Mouse (Mus musculus) embryonic facial prominence, embryonic 15.5 days (tissue): Measurements from ENCODE around the gene Lsmem1. TPM values are rescaled to one million over a fixed set of nuclear protein-coding genes. Genes with fewer than 3 reads are reported as not detected.

Experiments
- ATAC-seq: fragments of 200-750 bp; cut with Nextera tagmentation; 2 replicates; pipeline ENCODE4 v1.8.0; 2017; ENCODE audit warnings: low read depth, moderate TSS enrichment; ENCODE audit not compliant: insufficient number of reproducible peaks, low FRiP score, low TSS enrichment
- H3K27ac ChIP-seq: fragments of 300-500 bp; sonication (generic); replicated peaks from 2 replicates; pipeline ENCODE4 v1.5.1; 2015; ENCODE audit warnings: mild to moderate bottlenecking, inconsistent platforms
- H3K27me3 ChIP-seq: fragments of 300-500 bp; sonication (generic); 2 replicates; pipeline ENCODE4 v1.6.1; 2015; ENCODE audit warnings: inconsistent platforms
- H3K36me3 ChIP-seq: fragments of 300-500 bp; sonication (generic); 2 replicates; pipeline ENCODE4 v1.6.1; 2015; ENCODE audit warnings: mild to moderate bottlenecking, inconsistent platforms
- H3K4me1 ChIP-seq: fragments of 300-500 bp; sonication (generic); 2 replicates; pipeline ENCODE4 v1.6.1; 2015; ENCODE audit warnings: inconsistent platforms
- H3K4me2 ChIP-seq: fragments of 300-500 bp; sonication (generic); replicated peaks from 2 replicates; pipeline ENCODE4 v1.6.1; 2015; ENCODE audit warnings: mild to moderate bottlenecking, inconsistent platforms
- H3K4me3 ChIP-seq: fragments of 300-500 bp; sonication (generic); replicated peaks from 2 replicates; pipeline ENCODE4 v1.5.1; 2015; ENCODE audit warnings: mild to moderate bottlenecking, inconsistent platforms
- H3K9ac ChIP-seq: fragments of 300-500 bp; sonication (generic); 2 replicates; pipeline ENCODE4 v1.6.1; 2015; ENCODE audit warnings: inconsistent platforms
- H3K9me3 ChIP-seq: fragments of 300-500 bp; sonication (generic); replicated peaks from 2 replicates; pipeline ENCODE4 v1.6.1; 2016; ENCODE audit warnings: inconsistent platforms
- WGBS: fragments of 180-500 bp; shearing (Covaris S2); methylation state at CpG from one replicate; pipeline ENCODE4 v1.1.7; 2015; 5-methylcytosine and 5-hydroxymethylcytosine counted together
- microRNA counts: library from miRNA; unstranded; fragments of <30 nt; microRNA quantifications from one replicate; lab custom pipeline; 2016
- microRNA-seq: library from miRNA; unstranded; fragments of <30 nt; microRNA quantifications from one replicate; pipeline ENCODE4, GENCODE M21; 2016; ENCODE audit warnings: borderline number of aligned reads
- polyA plus RNA-seq: library from polyadenylated mRNA; unstranded; fragments of >200 nt; fragmentation: Nextera tagmentation; extraction: Ambion mirVana; gene quantifications from 2 replicates; pipeline ENCODE4 v1.2.1, GENCODE M21; 2015

The Lsmem1 gene
- polyA plus RNA-seq, 1 experiment from 2014 or later = 1.4 TPM

DNA sequence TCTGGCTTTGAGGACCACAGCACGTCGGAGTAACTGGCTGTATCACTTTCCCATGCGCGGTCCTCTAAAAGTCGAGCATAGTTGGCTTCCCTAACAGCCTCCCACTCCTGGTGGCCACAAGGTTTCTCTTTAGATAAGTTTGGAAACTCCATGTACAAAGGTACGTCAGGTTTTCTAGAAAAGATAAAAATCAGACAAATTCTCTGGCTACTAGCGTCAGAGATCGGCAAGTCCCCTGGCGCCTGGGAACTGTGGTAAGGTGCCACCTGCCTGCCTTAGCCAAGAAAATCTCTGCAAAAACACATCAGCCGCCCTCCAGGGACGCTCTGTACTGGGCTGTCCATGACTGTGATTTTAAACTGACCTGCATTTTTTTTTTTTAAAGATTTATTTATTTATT is 64.8 kb downstream of the Lsmem1 start:
- H3K27ac ChIP-seq = no peak overlapping the region
- H3K9ac ChIP-seq = no peak overlapping the region
- H3K27me3 ChIP-seq = peaks cover 22% of the 10 kb centered on the region
- peaks cover 15% of the 10 kb centered on the region for H3K4me1 ChIP-seq
- H3K9me3 ChIP-seq = no peaks in the 10 kb centered on the region
- H3K4me3 ChIP-seq = peak overlapping the region; percentile 45
- no peaks in the 10 kb centered on the region for H3K36me3 ChIP-seq
- 43% methylated on average over 11 of the region's 11 CpGs for WGBS
- H3K4me2 ChIP-seq = peak overlapping the region; percentile 87
- no peak for ATAC-seq

DNA sequence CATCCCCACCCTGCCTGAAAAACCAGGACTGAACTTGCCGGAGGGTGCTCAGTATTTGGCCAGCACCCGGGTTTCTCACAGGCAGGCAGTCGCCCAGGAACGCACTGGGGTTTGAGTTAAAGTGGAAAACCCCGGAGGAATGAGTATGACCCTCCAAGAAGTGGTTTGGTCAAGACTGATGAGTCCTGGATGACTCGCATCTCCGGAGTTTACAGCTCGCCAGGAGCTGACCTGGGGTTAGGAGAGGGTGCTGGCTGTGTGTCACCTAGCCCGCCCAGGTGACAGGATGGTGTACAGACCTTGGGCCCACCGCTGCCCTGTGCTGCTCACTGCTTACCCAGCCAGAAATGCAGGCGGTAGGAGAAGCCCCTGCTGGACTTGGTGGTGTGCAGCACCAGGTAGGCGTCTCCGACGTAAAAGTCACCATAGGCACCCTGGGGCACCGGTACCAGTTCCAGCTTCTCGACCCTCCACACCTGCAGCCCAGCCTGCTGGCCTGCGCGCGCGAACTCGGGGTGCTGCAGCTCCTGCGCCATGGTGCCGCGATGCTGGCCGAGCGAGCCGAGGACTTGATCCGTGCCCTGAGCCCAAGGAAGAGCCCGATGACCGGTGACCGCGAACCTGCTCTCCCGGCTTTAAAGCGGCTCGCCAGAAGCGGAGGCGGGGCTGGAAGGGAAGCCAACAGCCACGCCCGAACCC is 65.6 kb downstream of the Lsmem1 start, which contains the start of gene Scin:
Gene Scin, minus strand, starts transcription at position 656 of the 699 bp plus-strand sequence.
- Histone ChIP-seq H3K27ac (no peak within 1 kb of the TSS), H3K9me3 (no peaks in the 10 kb centered on the region), H3K36me3 (no peaks in the 10 kb centered on the region), H3K9ac (no peak within 1 kb of the TSS), H3K27me3 (peaks cover 22% of the 10 kb centered on the region), H3K4me3 (peak within 1 kb of the TSS; percentile 45), H3K4me2 (peak within 1 kb of the TSS; percentile 87), H3K4me1 (peaks cover 15% of the 10 kb centered on the region)
- 1% methylated on average over 39 of the region's 39 CpGs for WGBS
- ATAC-seq = no peak; the same call in 1 of the 2 replicates

DNA sequence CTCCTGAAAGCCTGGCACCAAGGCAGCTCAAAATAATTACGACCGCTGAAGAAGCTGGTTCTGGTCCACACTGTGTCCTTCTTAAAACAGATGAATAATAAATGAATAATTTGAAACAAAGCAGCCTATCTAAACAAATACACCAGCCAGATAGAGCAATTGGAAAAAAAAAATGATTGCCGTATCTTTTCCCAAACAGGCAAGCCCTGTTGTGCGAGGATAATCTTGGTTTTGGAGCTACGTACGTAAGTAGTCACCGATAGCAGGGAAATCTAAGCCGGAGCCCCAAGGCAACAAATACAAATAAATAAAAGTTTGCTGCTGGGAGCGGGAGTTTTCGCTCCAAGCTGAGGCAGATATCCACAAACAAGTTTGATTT is 66.1 kb downstream of the Lsmem1 start:
- peaks cover 22% of the 10 kb centered on the region for H3K27me3 ChIP-seq
- H3K27ac ChIP-seq = no peak overlapping the region
- no peak overlapping the region for H3K9ac ChIP-seq
- peak overlapping the region; percentile 87 for H3K4me2 ChIP-seq
- peak overlapping the region; percentile 45 for H3K4me3 ChIP-seq
- H3K9me3 ChIP-seq = no peaks in the 10 kb centered on the region
- no peak for ATAC-seq
- peaks cover 15% of the 10 kb centered on the region for H3K4me1 ChIP-seq
- WGBS = 10% methylated on average over 10 of the region's 10 CpGs
- H3K36me3 ChIP-seq = no peaks in the 10 kb centered on the region

MicroRNAs encoded within 50 kb of the gene (microRNA counts, 519-probe panel; counts per million panel counts)
- microRNA mmu-miR-1938 (lab: Ali Mortazavi, UCI) = not detected

Small RNA genes lying within 50 kb of the gene (microRNA-seq; reads per million reads assigned to microRNA genes)
- not detected for gene Mir1938

Other genes starting within 250 kb of the Lsmem1 start
- gene Arl4a, start 161.5 kb downstream of the Lsmem1 start, polyA plus RNA-seq = 85.9 and 87.5 TPM in 2 replicates
- 4.8 and 5.7 TPM in 2 replicates for gene Scin, start 65.3 kb downstream of the Lsmem1 start, polyA plus RNA-seq
- gene Ifrd1, start 49.0 kb upstream of the Lsmem1 start, polyA plus RNA-seq = 104 and 108 TPM in 2 replicates
- gene Zfp277, start 246.4 kb upstream of the Lsmem1 start, polyA plus RNA-seq = 31.4 and 33.7 TPM in 2 replicates
- gene Dock4, start 246.5 kb upstream of the Lsmem1 start, polyA plus RNA-seq = 12.3 and 12.9 TPM in 2 replicates